Mouse (Mus musculus): Measurements from ENCODE around the gene Slc1a2.

The Slc1a2 gene

GRCm38 (mm10) chr2:102760284-102761072 lies 102.0 kb downstream of the Slc1a2 start:
- DNase-seq (ENCODE audit: low read depth, low spot score) = no peak

- no peak for DNase-seq (ENCODE audit: low read depth, low spot score)
Measured at GRCm38 (mm10) chr2:102763176-102763575, 104.7 kb downstream of the Slc1a2 start.

- no peak for DNase-seq (ENCODE audit: low read depth, low spot score)
Measured at GRCm38 (mm10) chr2:102763991-102764390, 105.5 kb downstream of the Slc1a2 start.

- DNase-seq (ENCODE audit: low read depth, low spot score) = no peak
Measured at GRCm38 (mm10) chr2:102764602-102765374, 106.3 kb downstream of the Slc1a2 start.

- no peak for DNase-seq (ENCODE audit: low read depth, low spot score)
Measured at GRCm38 (mm10) chr2:102768267-102768666, 109.8 kb downstream of the Slc1a2 start.

- no peak for DNase-seq (ENCODE audit: low read depth, low spot score)
Measured at GRCm38 (mm10) chr2:102771304-102771703, 112.8 kb downstream of the Slc1a2 start.

GRCm38 (mm10) chr2:102772276-102772675 lies 113.8 kb downstream of the Slc1a2 start:
- DNase-seq (ENCODE audit: low read depth, low spot score) = no peak

GRCm38 (mm10) chr2:102774700-102775099 lies 116.2 kb downstream of the Slc1a2 start:
- DNase-seq (ENCODE audit: low read depth, low spot score) = no peak

GRCm38 (mm10) chr2:102775561-102775960 lies 117.1 kb downstream of the Slc1a2 start:
- DNase-seq (ENCODE audit: low read depth, low spot score) = no peak

- no peak for DNase-seq (ENCODE audit: low read depth, low spot score)
Measured at GRCm38 (mm10) chr2:102778208-102778607, 119.7 kb downstream of the Slc1a2 start.

GRCm38 (mm10) chr2:102782751-102783150 lies 124.3 kb downstream of the Slc1a2 start:
- no peak for DNase-seq (ENCODE audit: low read depth, low spot score)

- DNase-seq (ENCODE audit: low read depth, low spot score) = no peak
Measured at GRCm38 (mm10) chr2:102785696-102786095, 127.2 kb downstream of the Slc1a2 start.

- no peak for DNase-seq (ENCODE audit: low read depth, low spot score)
Measured at GRCm38 (mm10) chr2:102791641-102792040, 133.2 kb downstream of the Slc1a2 start.

- DNase-seq (ENCODE audit: low read depth, low spot score) = no peak
Measured at GRCm38 (mm10) chr2:102792804-102793203, 134.3 kb downstream of the Slc1a2 start.

- DNase-seq (ENCODE audit: low read depth, low spot score) = no peak
Measured at GRCm38 (mm10) chr2:102795034-102795433, 136.6 kb downstream of the Slc1a2 start.

GRCm38 (mm10) chr2:102798149-102798548 lies 139.7 kb downstream of the Slc1a2 start:
- no peak for DNase-seq (ENCODE audit: low read depth, low spot score)

GRCm38 (mm10) chr2:102801899-102802298 lies 143.4 kb downstream of the Slc1a2 start:
- DNase-seq (ENCODE audit: low read depth, low spot score) = no peak

- peak; percentile 49 for DNase-seq (ENCODE audit: low read depth, low spot score)
Measured at GRCm38 (mm10) chr2:102804109-102804508, 145.7 kb downstream of the Slc1a2 start.

GRCm38 (mm10) chr2:102805283-102805682 lies 146.8 kb downstream of the Slc1a2 start:
- DNase-seq (ENCODE audit: low read depth, low spot score) = no peak

- no peak for DNase-seq (ENCODE audit: low read depth, low spot score)
Measured at GRCm38 (mm10) chr2:102805761-102806496, 147.5 kb downstream of the Slc1a2 start.

GRCm38 (mm10) chr2:102807633-102808032 lies 149.2 kb downstream of the Slc1a2 start:
- DNase-seq (ENCODE audit: low read depth, low spot score) = no peak

- DNase-seq (ENCODE audit: low read depth, low spot score) = no peak
Measured at GRCm38 (mm10) chr2:102809436-102809835, 151.0 kb downstream of the Slc1a2 start.
